Mouse (Mus musculus) intestine, postnatal 0 days (tissue): Measurements from ENCODE around the gene Gm5089. TPM values are rescaled to one million over a fixed set of nuclear protein-coding genes. Genes with fewer than 3 reads are reported as not detected.

Experiments
- ATAC-seq: fragments of 200-750 bp; cut with Nextera tagmentation; 2 replicates; pipeline ENCODE4 v1.8.0; 2017; ENCODE audit warnings: mild to moderate bottlenecking, moderate TSS enrichment, moderate library complexity
- H3K27ac ChIP-seq: fragments of 300-500 bp; sonication (generic); 2 replicates; pipeline ENCODE4 v1.5.1; 2014; ENCODE audit warnings: mild to moderate bottlenecking, low read depth, low read length, moderate library complexity
- H3K27me3 ChIP-seq: fragments of 300-500 bp; sonication (generic); replicated peaks from 2 replicates; pipeline ENCODE4 v1.6.1; 2014; ENCODE audit warnings: low read length, mixed read lengths; ENCODE audit not compliant: control insufficient read depth, insufficient read depth
- H3K36me3 ChIP-seq: fragments of 300-500 bp; sonication (generic); 2 replicates; pipeline ENCODE4 v1.6.1; 2014; ENCODE audit warnings: mild to moderate bottlenecking, moderate library complexity; ENCODE audit not compliant: control insufficient read depth, insufficient read depth
- H3K4me1 ChIP-seq: fragments of 300-500 bp; sonication (generic); replicated peaks from 2 replicates; pipeline ENCODE4 v1.6.1; 2014; ENCODE audit warnings: antibody characterized with exemption, low read length, mixed read lengths; ENCODE audit not compliant: control insufficient read depth, insufficient read depth
- H3K4me2 ChIP-seq: fragments of 300-500 bp; sonication (generic); replicated peaks from 2 replicates; pipeline ENCODE4 v1.6.1; 2014; ENCODE audit warnings: low read depth, mild to moderate bottlenecking, moderate library complexity
- H3K4me3 ChIP-seq: fragments of 300-500 bp; sonication (generic); 2 replicates; pipeline ENCODE4 v1.5.1; 2014; ENCODE audit warnings: low read depth, low read length
- H3K9ac ChIP-seq: fragments of 300-500 bp; sonication (generic); 2 replicates; pipeline ENCODE4 v1.6.1; 2014; ENCODE audit warnings: mild to moderate bottlenecking, low read depth, low read length
- H3K9me3 ChIP-seq: fragments of 300-500 bp; sonication (generic); 2 replicates; pipeline ENCODE4 v1.6.1; 2016; ENCODE audit warnings: mixed run types; ENCODE audit not compliant: control insufficient read depth
- CTCF ChIP-seq: sonication (generic); IDR thresholded peaks from 2 replicates; pipeline ENCODE4 v1.5.1; 2016; ENCODE audit warnings: low read depth, mild to moderate bottlenecking, control low read depth, antibody characterized with exemption, moderate library complexity
- WGBS: fragments of 180-500 bp; shearing (Covaris S2); extraction: QIAGEN DNeasy Blood & Tissue Kit; methylation state at CpG from one replicate; pipeline ENCODE4 v1.1.7; 2014; 5-methylcytosine and 5-hydroxymethylcytosine counted together
- polyA plus RNA-seq: library from polyadenylated mRNA; unstranded; fragments of >200 nt; fragmentation: Nextera tagmentation; extraction: Ambion mirVana; gene quantifications from 2 replicates; pipeline ENCODE4 v1.2.1, GENCODE M21; 2015

The Gm5089 gene
- polyA plus RNA-seq, 1 experiment from 2014 or later, result not detected

DNA sequence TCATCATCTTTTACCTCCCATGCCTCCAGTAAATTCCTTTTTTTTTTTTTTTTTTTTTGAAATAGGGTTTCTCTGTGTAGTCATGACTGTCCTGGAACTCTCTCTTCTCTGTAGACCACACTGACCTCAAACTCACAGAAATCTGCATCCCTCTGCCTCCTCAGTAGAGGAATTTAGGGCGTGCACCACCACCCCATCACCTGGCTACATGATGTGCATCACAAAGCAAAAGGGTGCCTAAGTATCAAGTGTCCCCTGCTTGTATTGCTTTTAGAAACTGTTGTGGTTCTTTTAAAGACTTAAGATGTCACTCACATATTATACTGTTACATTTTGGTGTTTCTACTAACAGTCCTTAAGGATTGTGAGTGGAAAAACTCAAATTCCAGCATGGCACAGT lies 57.8 kb downstream of the Gm5089 start:
- H3K27ac ChIP-seq, result no peak overlapping the region
- H3K9me3 ChIP-seq, result no peaks in the 10 kb centered on the region
- no peak overlapping the region for H3K9ac ChIP-seq
- no peak overlapping the region for H3K4me3 ChIP-seq
- ATAC-seq, result no peak
- no peaks in the 10 kb centered on the region for H3K36me3 ChIP-seq
- no peak overlapping the region for H3K4me2 ChIP-seq
- H3K27me3 ChIP-seq, result no peaks in the 10 kb centered on the region
- WGBS, result 84% methylated on average over 1 of the region's 1 CpGs
- no peak for TF ChIP-seq CTCF
- no peaks in the 10 kb centered on the region for H3K4me1 ChIP-seq

DNA sequence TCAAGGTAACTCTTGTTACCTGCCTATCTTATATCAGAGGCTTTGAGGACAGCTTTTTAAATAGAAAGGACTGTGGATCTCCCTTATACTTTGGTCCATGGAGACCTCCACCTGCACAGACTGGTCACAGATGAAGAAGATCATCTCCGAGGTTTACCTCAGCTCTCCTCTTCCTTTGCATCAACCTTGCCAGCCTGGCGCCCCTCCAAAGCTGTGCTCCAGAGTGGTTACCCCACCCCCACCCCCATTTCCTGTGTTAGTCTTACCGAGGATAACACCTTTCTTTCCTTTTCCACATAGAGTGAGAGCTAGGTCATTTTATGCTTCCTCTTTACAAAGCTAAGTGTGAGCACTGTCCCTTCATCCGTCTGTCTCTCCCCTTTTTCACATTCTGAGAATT lies 60.0 kb downstream of the Gm5089 start:
- no peaks in the 10 kb centered on the region for H3K4me1 ChIP-seq
- H3K27me3 ChIP-seq, result no peaks in the 10 kb centered on the region
- no peak overlapping the region for H3K4me3 ChIP-seq
- H3K27ac ChIP-seq, result no peak overlapping the region
- H3K9ac ChIP-seq, result no peak overlapping the region
- no peak for TF ChIP-seq CTCF
- H3K36me3 ChIP-seq, result no peaks in the 10 kb centered on the region
- no peak overlapping the region for H3K4me2 ChIP-seq
- WGBS, result 47% methylated on average over 4 of the region's 4 CpGs
- ATAC-seq, result no peak
- no peaks in the 10 kb centered on the region for H3K9me3 ChIP-seq

DNA sequence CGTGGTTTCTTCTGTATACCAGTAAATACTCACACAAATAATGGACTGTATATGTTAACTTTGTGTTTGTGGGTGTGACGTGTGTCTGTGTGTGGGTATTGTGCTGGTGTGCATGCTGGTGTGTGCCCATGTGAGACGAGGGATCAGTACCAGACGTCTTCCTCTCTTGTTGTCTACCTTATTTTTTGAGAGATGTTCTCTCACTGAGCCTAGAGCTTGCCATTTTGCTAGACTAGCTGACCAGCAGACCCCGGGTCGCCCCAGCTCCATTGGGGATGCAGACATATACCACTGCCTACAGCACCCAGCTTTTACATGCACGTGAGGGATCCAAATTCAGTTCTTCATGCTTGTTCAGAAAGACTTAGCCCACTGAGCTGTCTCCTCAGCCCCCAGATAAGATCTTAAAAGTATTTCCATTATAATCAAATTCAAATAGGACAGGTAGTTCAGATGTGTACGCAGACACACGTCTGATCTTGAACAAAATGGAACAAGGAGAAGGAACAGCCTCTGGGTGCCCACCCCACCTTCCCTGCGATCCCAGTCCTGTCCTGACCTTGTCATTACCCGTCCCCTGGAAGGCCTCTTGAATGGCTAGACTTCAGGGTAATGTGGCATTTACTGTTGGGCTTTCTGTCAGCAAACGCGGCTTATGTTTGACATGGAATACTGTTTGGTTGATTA lies 61.1 kb downstream of the Gm5089 start:
- no peak for TF ChIP-seq CTCF
- ATAC-seq, result no peak
- H3K9me3 ChIP-seq, result no peaks in the 10 kb centered on the region
- H3K9ac ChIP-seq, result no peak overlapping the region
- H3K4me3 ChIP-seq, result no peak overlapping the region
- WGBS, result 81% methylated on average over 13 of the region's 13 CpGs
- no peaks in the 10 kb centered on the region for H3K4me1 ChIP-seq
- H3K36me3 ChIP-seq, result no peaks in the 10 kb centered on the region
- H3K27ac ChIP-seq, result no peak overlapping the region
- H3K4me2 ChIP-seq, result no peak overlapping the region
- no peaks in the 10 kb centered on the region for H3K27me3 ChIP-seq

DNA sequence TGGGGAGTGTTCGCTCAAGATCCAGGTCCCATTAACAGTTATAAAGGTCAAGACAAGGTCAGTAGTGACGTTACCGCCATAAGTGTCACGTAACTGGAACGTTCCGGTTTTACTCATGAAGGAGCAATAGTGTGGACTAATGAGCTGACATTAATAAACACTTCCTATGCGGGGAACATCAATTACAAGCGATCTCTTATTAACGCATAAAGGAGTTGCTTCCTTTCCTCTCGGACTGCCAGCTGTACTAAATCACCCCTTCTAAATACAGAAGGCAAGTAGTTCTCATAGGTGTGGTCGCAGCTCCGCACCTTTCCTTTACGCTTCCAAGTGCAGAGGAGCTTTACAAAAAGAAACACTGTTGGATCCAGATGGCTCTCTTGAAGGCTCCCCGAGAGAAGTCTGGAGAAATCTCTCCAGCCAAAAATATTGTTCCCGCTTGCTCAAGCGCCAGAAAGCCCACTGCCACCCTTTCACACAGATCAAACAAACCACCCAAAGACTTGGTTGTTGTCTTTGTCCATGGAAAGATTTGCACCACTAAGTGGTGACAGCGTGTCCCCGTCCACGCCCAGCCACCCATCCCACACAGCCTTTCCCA lies 62.4 kb downstream of the Gm5089 start:
- no peaks in the 10 kb centered on the region for H3K27me3 ChIP-seq
- no peak overlapping the region for H3K4me2 ChIP-seq
- whole genome bisulfite sequencing, result 68% methylated on average over 19 of the region's 19 CpGs
- no peak overlapping the region for H3K27ac ChIP-seq
- H3K4me3 ChIP-seq, result no peak overlapping the region
- ATAC-seq, result no peak
- no peaks in the 10 kb centered on the region for H3K9me3 ChIP-seq
- H3K36me3 ChIP-seq, result no peaks in the 10 kb centered on the region
- no peaks in the 10 kb centered on the region for H3K4me1 ChIP-seq
- no peak for TF ChIP-seq CTCF
- no peak overlapping the region for H3K9ac ChIP-seq

DNA sequence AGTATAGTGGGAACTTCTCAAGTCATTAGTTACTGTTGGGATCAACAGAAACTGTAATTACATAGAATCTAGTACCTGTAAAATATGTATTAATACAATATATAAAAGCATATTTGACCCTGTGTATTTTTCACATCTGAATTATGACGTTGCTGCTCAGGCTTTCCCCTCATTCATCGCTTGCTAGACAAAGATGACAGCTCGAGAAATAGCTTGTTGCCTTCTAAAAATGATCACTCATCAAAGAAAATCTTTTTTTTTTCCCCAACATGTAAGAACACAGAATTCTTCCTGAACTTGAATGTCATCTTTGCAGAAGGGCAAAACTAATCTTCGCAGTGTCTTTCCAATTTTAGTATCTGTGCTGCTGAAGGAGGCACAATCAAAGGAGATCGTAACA lies 63.1 kb downstream of the Gm5089 start:
- H3K4me3 ChIP-seq, result no peak overlapping the region
- no peak for ATAC-seq
- H3K4me1 ChIP-seq, result no peaks in the 10 kb centered on the region

DNA sequence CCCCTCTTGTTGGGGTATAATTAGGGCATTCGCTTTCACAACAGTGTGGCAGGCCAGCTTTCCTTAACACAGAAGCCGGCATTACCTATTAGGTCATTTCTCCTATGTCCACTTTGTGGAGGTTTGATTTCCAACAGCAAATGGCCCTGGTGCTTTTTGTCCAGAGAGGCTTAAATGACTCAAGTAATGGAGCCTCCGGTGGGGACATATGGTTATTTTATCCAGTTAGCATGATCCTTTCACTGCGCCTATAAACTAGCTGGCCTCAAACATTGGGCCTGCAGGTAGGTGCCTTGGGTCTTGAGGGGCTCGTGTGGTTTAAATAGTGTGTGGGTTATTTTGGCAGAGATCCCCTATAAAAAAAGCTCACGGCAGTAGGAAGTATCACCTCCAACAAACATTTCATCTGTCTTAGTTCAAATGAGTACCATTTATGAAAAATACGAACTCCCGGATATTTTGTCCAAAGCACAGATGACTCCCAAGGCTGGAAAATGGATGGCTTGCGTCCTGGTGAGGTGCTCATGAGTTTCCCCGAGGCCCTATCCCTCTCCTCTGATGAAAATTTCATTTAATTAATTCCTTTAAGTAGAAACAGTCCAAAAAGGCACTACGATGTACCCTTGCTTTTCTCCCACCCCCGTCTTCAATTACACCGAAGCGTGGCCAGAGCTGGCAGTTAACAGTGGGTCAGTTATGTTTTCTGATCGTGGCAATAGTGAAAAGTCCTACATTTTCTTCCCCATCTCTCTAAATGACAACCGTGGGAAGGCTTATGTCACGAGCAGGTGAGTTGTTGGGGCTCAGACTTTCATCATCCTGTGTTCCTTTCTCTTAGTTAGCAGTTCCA lies 64.4 kb downstream of the Gm5089 start:
- Histone ChIP-seq H3K27ac (no peak overlapping the region), H3K9ac (no peak overlapping the region), H3K27me3 (no peaks in the 10 kb centered on the region), H3K36me3 (no peaks in the 10 kb centered on the region), H3K4me1 (no peaks in the 10 kb centered on the region), H3K4me2 (no peak overlapping the region), H3K4me3 (no peak overlapping the region), H3K9me3 (no peaks in the 10 kb centered on the region)
- 91% methylated on average over 17 of the region's 17 CpGs for WGBS
- TF ChIP-seq CTCF, result no peak
- no peak for ATAC-seq

More for the DNA sequence above, 63.1 kb downstream of the Gm5089 start:
- Histone ChIP-seq H3K9ac (no peak overlapping the region), H3K4me2 (no peak overlapping the region), H3K36me3 (no peaks in the 10 kb centered on the region), H3K27ac (no peak overlapping the region), H3K9me3 (no peaks in the 10 kb centered on the region), H3K27me3 (no peaks in the 10 kb centered on the region)
- 90% methylated on average over 5 of the region's 5 CpGs for WGBS
- no peak for TF ChIP-seq CTCF
